ENCODE assay signal across 16 mouse cellular contexts in the genomic region with DNA sequence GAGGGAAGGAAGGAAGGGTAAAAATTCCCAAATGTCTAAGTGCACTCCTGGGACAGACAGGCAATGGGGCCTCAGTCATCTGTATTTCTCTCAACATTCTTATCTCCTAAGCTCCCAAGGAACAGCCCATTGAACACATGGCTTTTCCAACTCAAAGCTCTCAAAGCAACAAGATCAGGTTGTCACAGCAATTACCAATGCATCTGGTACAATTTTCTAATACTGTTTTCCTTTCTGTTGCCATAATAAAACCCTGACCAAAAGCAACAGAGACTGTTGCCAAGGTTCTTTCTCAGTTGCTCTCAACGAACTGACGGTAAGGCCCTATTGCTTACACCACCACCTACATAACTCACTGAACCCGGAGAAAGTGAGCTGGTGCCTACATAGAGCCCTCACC. TPM values are rescaled to one million over a fixed set of nuclear protein-coding genes. Genes with fewer than 3 reads are reported as not detected.
"Had no signal": no experiment of that assay in that cellular context is flagged by ENCODE, and none has a peak within 500 bp of the region (broad histone marks: within the 10 kb centered on the region; RNA-seq: fewer than 3 reads in every experiment).

No protein-coding gene starts in this region.

- H3K27ac ChIP-seq: neural tube, embryonic 15.5 days; stomach, embryonic 15.5 days; stomach, postnatal 0 days had no signal

- H3K36me3 ChIP-seq: neural tube, embryonic 15.5 days; stomach, embryonic 15.5 days had no signal

- H3K4me1 ChIP-seq: neural tube, embryonic 15.5 days; stomach, embryonic 15.5 days had no signal

- H3K4me3 ChIP-seq: neural tube, embryonic 15.5 days; stomach, embryonic 15.5 days had no signal

- H3K27me3 ChIP-seq: neural tube, embryonic 15.5 days; stomach, embryonic 15.5 days had no signal

- H3K9me3 ChIP-seq: neural tube, embryonic 15.5 days; stomach, embryonic 15.5 days had no signal

- H3K9ac ChIP-seq: neural tube, embryonic 15.5 days; stomach, embryonic 15.5 days had no signal

- H3K4me2 ChIP-seq: neural tube, embryonic 15.5 days; stomach, embryonic 15.5 days had no signal

- DNase-seq: retina, postnatal 1 day; right cerebral cortex, adult 18-20 months; right cerebral cortex, postnatal 14 days; right cerebral cortex, postnatal 25 days; right cerebral cortex, postnatal 4 days; spleen, adult 18-20 months; thymus, adult 18-20 months; thymus, adult 2 months; thymus, postnatal 14 days; thymus, postnatal 25 days; thymus, postnatal 36 days; thymus, postnatal 4 days had no signal

RNA-seq across cellular contexts. Expression of gene Synpo2, which starts 8.7 kb away (rescaled TPM):
- total RNA-seq: neutrophil, adult 5-6 weeks had no signal
